Mouse (Mus musculus) CD4-positive, CD25-positive, alpha-beta regulatory T cell, adult 4 months (primary cell): ENCODE data around the gene Gm6020. TPM values are rescaled to one million over a fixed set of nuclear protein-coding genes. Genes with fewer than 3 reads are reported as not detected.
"Not testable (repeated sequence)": the region's sequence is repeated elsewhere in the genome, so short reads cannot be mapped to it uniquely, and the experiment has no call there.

ENCODE experiments used
- ATAC-seq: one replicate; pipeline ENCODE4 v1.8.0; 2017
- polyA plus RNA-seq, 2 experiments: library from polyadenylated mRNA; unstranded; fragments of 100-300 nt; shearing (Covaris generic); gene quantifications; one replicate each; pipeline ENCODE4 v1.2.1; 2017

The Gm6020 gene
- polyA plus RNA-seq = not detected

GRCm38 (mm10) chr19:61183590-61183989, at the start of gene Gm6020:
Gene Gm6020, plus strand, starts transcription at chr19:61183890.
- ATAC-seq = not testable (repeated sequence)

GRCm38 (mm10) chr19:61138655-61139054, 45.0 kb upstream of the Gm6020 start:
- no peak for ATAC-seq

- peak; percentile 99 for ATAC-seq
Observed at GRCm38 (mm10) chr19:61140342-61141206, 43.1 kb upstream of the Gm6020 start, which contains the start of gene Zfp950. Gene Zfp950, minus strand, starts transcription at chr19:61140840.

- no peak for ATAC-seq
Observed at GRCm38 (mm10) chr19:61141299-61141698, 42.4 kb upstream of the Gm6020 start.

- ATAC-seq = peak; percentile 75
Observed at GRCm38 (mm10) chr19:61151372-61151700, 32.4 kb upstream of the Gm6020 start.

GRCm38 (mm10) chr19:61151701-61152420, 31.8 kb upstream of the Gm6020 start:
- ATAC-seq = peak; percentile 74

- ATAC-seq = no peak
Observed at GRCm38 (mm10) chr19:61175756-61176324, 7.8 kb upstream of the Gm6020 start, which contains the start of gene Gm7102. Gene Gm7102, minus strand, starts transcription at chr19:61176309.

GRCm38 (mm10) chr19:61199316-61199715, 15.6 kb downstream of the Gm6020 start:
- ATAC-seq = no peak

GRCm38 (mm10) chr19:61199836-61200235, 16.1 kb downstream of the Gm6020 start:
- no peak for ATAC-seq

- not testable (repeated sequence) for ATAC-seq
Observed at GRCm38 (mm10) chr19:61207506-61207905, 23.8 kb downstream of the Gm6020 start.

- no peak for ATAC-seq
Observed at GRCm38 (mm10) chr19:61223706-61224328, 40.1 kb downstream of the Gm6020 start.

GRCm38 (mm10) chr19:61224678-61225525, 41.2 kb downstream of the Gm6020 start:
- ATAC-seq = no peak

- ATAC-seq = no peak
Observed at GRCm38 (mm10) chr19:61225526-61226400, 42.1 kb downstream of the Gm6020 start.

- ATAC-seq = peak; percentile 48
Observed at GRCm38 (mm10) chr19:61226401-61226927, 42.8 kb downstream of the Gm6020 start.

- ATAC-seq = peak; percentile 82
Observed at GRCm38 (mm10) chr19:61226928-61227854, 43.5 kb downstream of the Gm6020 start.

- no peak for ATAC-seq
Observed at GRCm38 (mm10) chr19:61227941-61228701, 44.4 kb downstream of the Gm6020 start, which contains the start of gene Csf2ra. Gene Csf2ra, minus strand, starts transcription at chr19:61228429.
